ENCODE assay signal across 15 mouse cellular contexts in the genomic region with DNA sequence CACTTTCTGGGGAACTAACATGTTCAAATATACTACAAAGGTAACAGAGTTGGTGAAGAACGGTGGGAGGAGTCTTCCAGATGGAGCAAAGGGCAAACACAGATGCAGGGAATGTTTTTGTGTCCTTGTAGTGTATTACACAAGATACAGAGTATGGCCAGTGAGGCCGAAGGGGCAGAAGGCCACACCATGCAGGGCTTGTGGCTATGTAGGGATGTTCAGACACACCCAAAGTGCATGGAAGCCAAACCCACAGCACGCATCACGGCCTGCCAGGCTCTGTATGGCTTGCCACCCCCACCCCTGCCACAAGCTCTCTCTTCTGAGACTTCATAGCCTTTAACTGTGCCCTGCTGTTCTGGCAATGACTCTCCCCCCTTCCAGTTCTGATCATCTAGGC. TPM values are rescaled to one million over a fixed set of nuclear protein-coding genes. Genes with fewer than 3 reads are reported as not detected.
"Had no signal": no experiment of that assay in that cellular context is flagged by ENCODE, and none has a peak within 500 bp of the region (broad histone marks: within the 10 kb centered on the region; RNA-seq: fewer than 3 reads in every experiment).

No protein-coding gene starts in this region.

- DNase-seq: kidney, adult 18-20 months; layer of hippocampus, adult 9-11 months; layer of hippocampus, postnatal 36 days; lung, embryonic 14.5 days; lung, postnatal 14 days; right cerebral cortex, adult 18-20 months; right cerebral cortex, postnatal 25 days; thymus, postnatal 4 days had no signal

- H3K27ac ChIP-seq: limb, embryonic 15.5 days; liver, embryonic 14.5 days; macrophage; midbrain, embryonic 12.5 days; neural tube, embryonic 15.5 days; stomach, postnatal 0 days had no signal

- H3K4me3 ChIP-seq: limb, embryonic 15.5 days; midbrain, embryonic 12.5 days; neural tube, embryonic 15.5 days had no signal

- H3K4me2 ChIP-seq: limb, embryonic 15.5 days; lung, embryonic 14.5 days; midbrain, embryonic 12.5 days; neural tube, embryonic 15.5 days had no signal

- H3K9ac ChIP-seq: limb, embryonic 15.5 days; liver, embryonic 14.5 days; lung, embryonic 14.5 days; midbrain, embryonic 12.5 days; neural tube, embryonic 15.5 days had no signal

- H3K9me3 ChIP-seq: limb, embryonic 15.5 days; megakaryocyte, embryonic 14.5 days; midbrain, embryonic 12.5 days; neural tube, embryonic 15.5 days had no signal

- H3K4me1 ChIP-seq: megakaryocyte, embryonic 14.5 days; midbrain, embryonic 12.5 days; neural tube, embryonic 15.5 days had no signal

- H3K36me3 ChIP-seq: limb, embryonic 15.5 days; midbrain, embryonic 12.5 days; neural tube, embryonic 15.5 days had no signal

- H3K27me3 ChIP-seq: limb, embryonic 15.5 days; megakaryocyte, embryonic 14.5 days had no signal

RNA-seq across cellular contexts. Expression of a gene that starts 15.2 kb away (rescaled TPM):
- polyA plus RNA-seq: macrophage had no signal
